11 mouse cellular contexts compared by ENCODE assay signal in the genomic region with DNA sequence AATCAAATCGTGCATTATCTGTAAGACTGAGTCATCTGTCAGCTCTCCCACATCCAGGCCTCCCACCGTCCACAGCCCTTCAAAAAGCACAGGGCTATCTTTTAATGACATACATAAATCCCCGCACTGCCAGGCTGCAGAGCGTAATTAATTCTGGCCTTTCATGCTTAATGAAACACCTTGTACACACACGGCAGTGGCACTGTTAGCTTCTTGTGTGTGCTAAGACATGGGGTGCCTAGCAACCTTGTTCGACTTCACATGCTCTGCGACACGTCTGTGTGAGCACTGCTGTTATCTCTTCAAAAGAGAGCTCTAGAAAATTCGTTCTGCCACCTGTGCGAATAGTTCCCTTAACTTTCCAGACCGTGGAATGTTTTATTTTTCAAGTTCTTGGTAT.
DNase-seq lines count a peak whose midpoint lies in the region; ATAC-seq and TF ChIP-seq lines count a peak whose summit lies in the region.
"Had no signal": no experiment of that assay in that cellular context is flagged by ENCODE, and none has a peak within 500 bp of the region (broad histone marks: within the 10 kb centered on the region; RNA-seq: fewer than 3 reads in every experiment).

No protein-coding gene starts in this region.

- no peaks in the 10 kb centered on the region for H3K27me3 ChIP-seq in heart, embryonic 13.5 days (replicated peaks)
- H3K27me3 ChIP-seq in forebrain, embryonic 15.5 days: no peaks in the 10 kb centered on the region
- H3K27me3 ChIP-seq in midbrain, embryonic 14.5 days (ENCODE audit: control insufficient read depth, insufficient read depth, low read length): no peaks in the 10 kb centered on the region

- peak overlapping the region; percentile 98 for H3K9ac ChIP-seq in heart, embryonic 13.5 days
- H3K9ac ChIP-seq in forebrain, embryonic 15.5 days (replicated peaks): no peak overlapping the region
- H3K9ac ChIP-seq in midbrain, embryonic 14.5 days (replicated peaks; ENCODE audit: low read length): no peak overlapping the region

- TF ChIP-seq CTCF in brain, embryonic 14.5 days (IDR thresholded peaks at IDR 0.05; ENCODE audit: borderline replicate concordance, extremely low read depth, insufficient read depth, insufficient read length): no peak

- H3K4me1 ChIP-seq in heart, embryonic 13.5 days: peaks cover 46% of the 10 kb centered on the region
- H3K4me1 ChIP-seq in forebrain, embryonic 15.5 days: peaks cover 28% of the 10 kb centered on the region
- H3K4me1 ChIP-seq in midbrain, embryonic 14.5 days (ENCODE audit: control insufficient read depth, insufficient read depth, low read length): peaks cover 5% of the 10 kb centered on the region; the same call in 1 of the 2 replicates

- H3K4me3 ChIP-seq in heart, embryonic 13.5 days: peak overlapping the region; percentile 84
- H3K4me3 ChIP-seq in forebrain, embryonic 15.5 days: peak overlapping the region; percentile 15
- no peak overlapping the region for H3K4me3 ChIP-seq in midbrain, embryonic 14.5 days (replicated peaks; ENCODE audit: low read depth, low read length)

- DNase-seq in heart, adult 11 months: no peak
- DNase-seq in brain, embryonic 14.5 days (ENCODE audit: low read depth): peak; percentile 85
- DNase-seq in midbrain, embryonic 14.5 days: peak; percentile 58
- no peak for DNase-seq in gastrocnemius, adult 8-10 months (ENCODE audit: low spot score in 2 of 2)
- no peak for DNase-seq in frontal cortex, postnatal 25 days (ENCODE audit: low spot score in 2 of 2)
- no peak for DNase-seq in c-Kit-positive CD71-positive TER-119-positive erythroid progenitor cells, embryonic 14.5 days (ENCODE audit: low spot score)

- H3K36me3 ChIP-seq in heart, embryonic 13.5 days: peaks cover 26% of the 10 kb centered on the region
- H3K36me3 ChIP-seq in forebrain, embryonic 15.5 days: no peaks in the 10 kb centered on the region
- H3K36me3 ChIP-seq in midbrain, embryonic 14.5 days (ENCODE audit: control insufficient read depth, insufficient read depth, low read length): peaks cover 3% of the 10 kb centered on the region; the same call in 1 of the 2 replicates

- no peak for TF ChIP-seq POLR2A in brain, embryonic 14.5 days (IDR thresholded peaks at IDR 0.05; ENCODE audit: borderline replicate concordance, extremely low read depth, insufficient read depth, insufficient read length, poor library complexity, severe bottlenecking)

- no peak for ATAC-seq in heart, embryonic 13.5 days (ENCODE audit: extremely low read depth, insufficient number of reproducible peaks, low FRiP score, low TSS enrichment)
- ATAC-seq in forebrain, embryonic 15.5 days (replicated peaks): peak; percentile 45
- peak; percentile 51 for ATAC-seq in midbrain, embryonic 14.5 days (ENCODE audit: low FRiP score, low TSS enrichment)
- ATAC-seq: CD4-positive, CD25-positive, alpha-beta regulatory T cell, adult 4 months had no signal

- H3K9me3 ChIP-seq in heart, embryonic 13.5 days: no peaks in the 10 kb centered on the region
- H3K9me3 ChIP-seq in forebrain, embryonic 15.5 days: no peaks in the 10 kb centered on the region
- H3K9me3 ChIP-seq in midbrain, embryonic 14.5 days (ENCODE audit: control insufficient read depth, low read length): no peaks in the 10 kb centered on the region

- peak overlapping the region; percentile 76 for H3K4me2 ChIP-seq in heart, embryonic 13.5 days
- peak overlapping the region; percentile 83 for H3K4me2 ChIP-seq in forebrain, embryonic 15.5 days (replicated peaks)
- H3K4me2 ChIP-seq in midbrain, embryonic 14.5 days (ENCODE audit: low read length): peak overlapping the region; percentile 85
- H3K4me2 ChIP-seq: liver, embryonic 11.5 days had no signal

- WGBS in heart, embryonic 13.5 days: 24% methylated on average over 11 of the region's 11 CpGs
- 27% methylated on average over 11 of the region's 11 CpGs for WGBS in forebrain, embryonic 15.5 days
- WGBS in midbrain, embryonic 14.5 days: 31% methylated on average over 11 of the region's 11 CpGs

- peak overlapping the region; percentile 62 for H3K27ac ChIP-seq in heart, embryonic 13.5 days (replicated peaks)
- H3K27ac ChIP-seq in forebrain, embryonic 15.5 days (replicated peaks): 0 out of 2 replicates have a peak overlapping the region, but pooled peaks have one; percentile 17
- no peak overlapping the region for H3K27ac ChIP-seq in midbrain, embryonic 14.5 days (replicated peaks; ENCODE audit: low read depth, low read length)
- H3K27ac ChIP-seq: macrophage had no signal

Comparison
In these comparisons a context has a peak if more than half of its experiments do, and no peak if none do; other contexts are left out.
1. DNase-seq: peak in brain, embryonic 14.5 days (single experiment) and midbrain, embryonic 14.5 days (single experiment); none in heart, adult 11 months (single experiment), gastrocnemius, adult 8-10 months (0 of 2), frontal cortex, postnatal 25 days (0 of 2) and c-Kit-positive CD71-positive TER-119-positive erythroid progenitor cells, embryonic 14.5 days (single experiment).
2. Peak in every context shown above with its lines, with median percentiles within 50 percentile points of each other: H3K4me2 ChIP-seq.